Mouse (Mus musculus): ENCODE measurements around the gene Unc80.

The Unc80 gene

DNA sequence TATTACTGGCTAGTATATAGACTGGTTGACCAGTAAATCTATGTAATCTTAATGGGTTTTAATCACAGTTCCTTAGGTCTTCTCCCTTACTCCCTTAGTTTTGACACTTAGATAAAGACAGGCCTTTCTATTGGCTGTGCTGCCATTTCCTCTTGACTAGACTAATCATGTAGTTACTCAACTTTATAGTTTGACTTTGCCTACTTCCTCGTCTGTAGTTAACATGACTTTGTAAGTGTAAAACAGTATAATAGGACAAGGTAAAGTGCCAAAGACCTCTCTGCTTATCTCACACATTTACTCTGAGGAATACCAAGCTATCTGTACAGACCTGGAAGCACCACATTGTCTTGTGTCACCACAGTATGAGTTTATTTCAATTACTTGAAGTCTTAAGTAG lies 262.4 kb downstream of the Unc80 start:
- no peak for DNase-seq

All from cerebellum, adult 9-10 months (tissue).